Mouse (Mus musculus) limb, embryonic 10.5 days (tissue): ENCODE data around the gene Celf3. TPM values are rescaled to one million over a fixed set of nuclear protein-coding genes. Genes with fewer than 3 reads are reported as not detected.

ENCODE experiments used
- DNase-seq: peaks from one replicate; pipeline ENCODE4 v3.0.0-alpha.2; 2017; ENCODE audit warnings: low spot score
- H3K27ac ChIP-seq: fragments of 300-500 bp; sonication (generic); 2 replicates; pipeline ENCODE4 v1.5.1; 2016; ENCODE audit warnings: mild to moderate bottlenecking
- H3K27me3 ChIP-seq: fragments of 300-500 bp; sonication (generic); 2 replicates; pipeline ENCODE4 v1.6.1; 2016; ENCODE audit warnings: low read depth, mild to moderate bottlenecking; ENCODE audit not compliant: poor library complexity, severe bottlenecking
- H3K36me3 ChIP-seq: fragments of 300-500 bp; sonication (generic); 2 replicates; pipeline ENCODE4 v1.6.1; 2016; ENCODE audit warnings: mild to moderate bottlenecking, moderate library complexity
- H3K4me1 ChIP-seq: fragments of 300-500 bp; sonication (generic); 2 replicates; pipeline ENCODE4 v1.6.1; 2016
- H3K4me3 ChIP-seq: fragments of 300-500 bp; sonication (generic); 2 replicates; pipeline ENCODE4 v1.5.1; 2016; ENCODE audit warnings: mild to moderate bottlenecking, moderate library complexity
- H3K9me3 ChIP-seq: fragments of 300-500 bp; sonication (generic); replicated peaks from 2 replicates; pipeline ENCODE4 v1.6.1; 2016; ENCODE audit warnings: mild to moderate bottlenecking
- WGBS: fragments of 180-500 bp; shearing (Covaris S2); methylation state at CpG from one replicate; pipeline ENCODE4 v1.1.7; 2016; 5-methylcytosine and 5-hydroxymethylcytosine counted together
- polyA plus RNA-seq: library from polyadenylated mRNA; unstranded; fragments of >200 nt; fragmentation: Nextera tagmentation; extraction: Ambion mirVana; gene quantifications from 2 replicates; pipeline ENCODE4 v1.2.1, GENCODE M21; 2016

The Celf3 gene
- 1.4 and 1.5 TPM in 2 replicates for polyA plus RNA-seq

- H3K27me3 ChIP-seq: peaks cover 48% of the 10 kb centered on the region
- no peak within 1 kb of the TSS for H3K27ac ChIP-seq
- no peaks in the 10 kb centered on the region for H3K9me3 ChIP-seq
- peak; percentile 59 for DNase-seq
- peaks cover 47% of the 10 kb centered on the region for H3K4me1 ChIP-seq
- H3K36me3 ChIP-seq: no peaks in the 10 kb centered on the region
- 0% methylated on average over 14 of the region's 14 CpGs for WGBS
- H3K4me3 ChIP-seq: peak within 1 kb of the TSS; percentile 28; the same call in 1 of the 2 replicates
Observed at GRCm38 (mm10) chr3:94477981-94478422, at the start of gene Celf3. TSS of gene Celf3 (plus strand) at chr3:94478295.

- Histone ChIP-seq H3K27ac (no peak overlapping the region), H3K4me1 (no peaks in the 10 kb centered on the region), H3K36me3 (no peaks in the 10 kb centered on the region), H3K4me3 (no peak overlapping the region), H3K9me3 (no peaks in the 10 kb centered on the region), H3K27me3 (no peaks in the 10 kb centered on the region)
- no peak for DNase-seq
- WGBS: 90% methylated on average over 2 of the region's 2 CpGs
Observed at GRCm38 (mm10) chr3:94430980-94431379, 47.1 kb upstream of the Celf3 start.

DNA sequence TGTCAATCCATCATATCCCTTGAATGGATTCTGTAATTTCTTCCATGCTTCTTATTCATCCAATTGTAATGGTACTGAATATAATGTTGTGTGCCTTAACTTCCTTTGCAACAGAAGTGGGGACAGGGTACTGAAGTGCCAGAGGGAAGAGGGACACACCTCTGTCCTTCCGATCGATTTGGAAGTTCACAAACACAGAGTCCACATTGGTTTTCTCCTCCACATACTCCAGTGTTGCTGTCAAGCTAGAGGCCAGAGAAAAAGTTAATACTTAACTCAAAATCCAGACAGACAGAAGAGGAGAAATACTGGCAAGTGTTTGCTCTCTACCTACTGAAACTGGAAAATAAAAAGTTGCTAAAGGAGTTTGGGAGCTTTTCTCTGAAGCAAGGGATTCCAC, 43.8 kb upstream of the Celf3 start:
- no peaks in the 10 kb centered on the region for H3K36me3 ChIP-seq
- DNase-seq: no peak
- H3K27ac ChIP-seq: no peak overlapping the region
- no peaks in the 10 kb centered on the region for H3K4me1 ChIP-seq
- H3K4me3 ChIP-seq: no peak overlapping the region
- no peaks in the 10 kb centered on the region for H3K27me3 ChIP-seq
- WGBS: 89% methylated on average over 2 of the region's 2 CpGs
- H3K9me3 ChIP-seq: no peaks in the 10 kb centered on the region

DNA sequence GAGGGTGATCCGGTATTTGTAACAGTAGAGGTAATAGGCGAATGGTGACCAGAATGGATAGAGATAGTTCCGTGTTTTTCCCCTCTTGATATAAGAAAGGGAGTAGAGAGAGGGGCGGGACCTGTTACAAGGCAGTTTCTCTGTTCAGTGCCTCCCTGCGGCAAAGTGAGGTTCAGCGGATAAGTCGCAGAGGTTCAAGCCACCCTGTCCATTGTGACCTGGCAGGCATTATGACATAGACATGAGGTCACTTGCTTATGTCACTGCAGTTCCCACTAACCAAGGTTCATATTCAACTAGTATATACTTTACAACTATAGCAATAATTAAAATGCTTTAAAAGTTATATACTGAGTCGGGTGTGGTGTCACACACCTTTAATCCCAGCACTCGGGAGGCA, 41.7 kb upstream of the Celf3 start:
- H3K36me3 ChIP-seq: no peaks in the 10 kb centered on the region
- no peaks in the 10 kb centered on the region for H3K9me3 ChIP-seq
- H3K4me3 ChIP-seq: no peak overlapping the region
- peaks cover 7% of the 10 kb centered on the region; the same call in 1 of the 2 replicates for H3K27me3 ChIP-seq
- no peak for DNase-seq
- 86% methylated on average over 9 of the region's 9 CpGs for WGBS
- H3K27ac ChIP-seq: no peak overlapping the region
- H3K4me1 ChIP-seq: no peaks in the 10 kb centered on the region

DNA sequence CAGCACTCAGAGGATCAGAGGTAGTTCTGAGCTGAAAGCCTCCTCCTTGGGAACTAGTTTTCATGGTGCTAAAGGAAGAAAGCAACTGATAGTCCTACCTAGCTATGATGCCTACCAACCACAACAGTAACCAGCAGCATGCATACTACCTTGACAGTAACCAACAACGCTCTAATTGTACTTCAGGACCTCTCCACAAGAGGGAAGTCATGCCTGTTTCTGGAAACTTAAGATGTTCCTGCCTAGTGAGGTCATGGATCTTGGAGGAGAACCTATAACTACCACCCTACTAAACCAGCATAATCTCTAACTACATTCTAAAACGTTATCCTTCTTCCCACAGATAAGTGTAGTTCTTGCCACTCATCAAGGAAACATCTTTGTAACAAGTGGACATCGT, 36.9 kb upstream of the Celf3 start:
- DNase-seq: no peak
- Histone ChIP-seq H3K27me3 (peaks cover 7% of the 10 kb centered on the region; the same call in 1 of the 2 replicates), H3K4me3 (no peak overlapping the region), H3K9me3 (no peaks in the 10 kb centered on the region), H3K27ac (no peak overlapping the region), H3K4me1 (peaks cover 9% of the 10 kb centered on the region), H3K36me3 (peaks cover 16% of the 10 kb centered on the region)
- 48% methylated on average over 3 of the region's 3 CpGs for WGBS

DNA sequence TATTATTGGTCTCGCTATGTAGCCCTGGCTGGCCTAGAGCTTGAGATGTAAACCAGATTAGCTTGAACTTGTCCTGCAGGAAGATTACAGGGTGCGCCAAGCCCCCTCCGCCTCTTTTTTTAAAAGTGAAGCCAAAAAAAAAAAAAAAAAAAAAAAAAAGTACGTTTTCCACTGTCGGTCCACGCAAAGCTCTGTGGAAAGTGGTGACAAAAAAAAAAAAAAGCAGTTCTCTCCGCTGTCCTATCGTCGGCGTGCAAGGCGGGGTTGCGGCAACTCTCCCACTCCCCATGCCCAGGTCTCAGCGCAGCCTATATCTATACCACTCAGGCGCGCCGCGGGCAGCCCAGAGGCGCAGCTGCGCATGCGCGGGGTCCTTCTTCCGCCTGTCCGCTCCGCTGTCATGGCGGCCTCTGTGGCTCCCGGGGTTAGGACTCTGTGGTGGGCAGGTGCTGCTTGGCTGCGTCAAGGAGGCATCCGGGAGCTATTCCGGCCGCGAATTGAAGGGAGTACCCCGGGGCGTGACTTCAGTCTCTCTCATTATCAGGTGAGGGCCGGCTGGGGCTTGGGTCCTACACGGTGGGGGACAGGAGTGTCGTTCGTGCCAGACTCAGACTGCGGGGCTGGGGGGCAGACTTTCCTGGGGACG, 35.0 kb upstream of the Celf3 start, which contains the start of gene Mrpl9:
Mrpl9 (plus strand) TSS at position 368 of the 646 bp plus-strand sequence.
- Histone ChIP-seq H3K4me1 (peaks cover 9% of the 10 kb centered on the region), H3K27me3 (peaks cover 7% of the 10 kb centered on the region; the same call in 1 of the 2 replicates), H3K27ac (peak within 1 kb of the TSS; percentile 89), H3K4me3 (peak within 1 kb of the TSS; percentile 97), H3K36me3 (peaks cover 35% of the 10 kb centered on the region), H3K9me3 (no peaks in the 10 kb centered on the region)
- DNase-seq: peak; percentile 98
- WGBS: 1% methylated on average over 39 of the region's 39 CpGs

- no peak for DNase-seq
- peak within 1 kb of the TSS; percentile 89 for H3K27ac ChIP-seq
- H3K36me3 ChIP-seq: peaks cover 40% of the 10 kb centered on the region
- WGBS: under 1% methylated on average over 24 of the region's 24 CpGs
- no peaks in the 10 kb centered on the region for H3K9me3 ChIP-seq
- peaks cover 9% of the 10 kb centered on the region for H3K4me1 ChIP-seq
- H3K4me3 ChIP-seq: peak within 1 kb of the TSS; percentile 97
- H3K27me3 ChIP-seq: peaks cover 7% of the 10 kb centered on the region; the same call in 1 of the 2 replicates
Observed at GRCm38 (mm10) chr3:94443597-94443964, 34.5 kb upstream of the Celf3 start, which contains the start of gene Oaz3. TSS of gene Oaz3 (minus strand) at chr3:94443915.

- no peak for DNase-seq
- H3K9me3 ChIP-seq: no peaks in the 10 kb centered on the region
- WGBS: 92% methylated on average over 2 of the region's 2 CpGs
- peaks cover 59% of the 10 kb centered on the region for H3K36me3 ChIP-seq
- peaks cover 2% of the 10 kb centered on the region for H3K4me1 ChIP-seq
- no peaks in the 10 kb centered on the region for H3K27me3 ChIP-seq
- H3K27ac ChIP-seq: no peak overlapping the region
- no peak overlapping the region for H3K4me3 ChIP-seq
Observed at GRCm38 (mm10) chr3:94449377-94449776, 28.7 kb upstream of the Celf3 start.

- Histone ChIP-seq H3K36me3 (no peaks in the 10 kb centered on the region), H3K27ac (no peak overlapping the region), H3K4me1 (0 out of 2 replicates have a peak, but pooled peaks cover 4% of the 10 kb centered on the region), H3K9me3 (no peaks in the 10 kb centered on the region), H3K27me3 (peaks cover 11% of the 10 kb centered on the region), H3K4me3 (peak overlapping the region; percentile 45)
- DNase-seq: peak; percentile 90
- WGBS: 1% methylated on average over 12 of the region's 12 CpGs
Observed at GRCm38 (mm10) chr3:94456529-94457000, 21.5 kb upstream of the Celf3 start.

- Histone ChIP-seq H3K9me3 (no peaks in the 10 kb centered on the region), H3K27me3 (peaks cover 11% of the 10 kb centered on the region), H3K4me1 (0 out of 2 replicates have a peak, but pooled peaks cover 4% of the 10 kb centered on the region), H3K4me3 (peak overlapping the region; percentile 45; the same call in 1 of the 2 replicates), H3K27ac (no peak overlapping the region), H3K36me3 (no peaks in the 10 kb centered on the region)
- WGBS: 86% methylated on average over 3 of the region's 3 CpGs
- DNase-seq: no peak
Observed at GRCm38 (mm10) chr3:94457055-94457454, 21.0 kb upstream of the Celf3 start.

GRCm38 (mm10) chr3:94459834-94460233, 18.3 kb upstream of the Celf3 start:
- Histone ChIP-seq H3K4me1 (peaks cover 15% of the 10 kb centered on the region), H3K27ac (no peak overlapping the region), H3K27me3 (peaks cover 11% of the 10 kb centered on the region), H3K36me3 (no peaks in the 10 kb centered on the region), H3K4me3 (no peak overlapping the region), H3K9me3 (no peaks in the 10 kb centered on the region)
- WGBS: 94% methylated on average over 2 of the region's 2 CpGs
- DNase-seq: no peak

GRCm38 (mm10) chr3:94463926-94464578, 14.0 kb upstream of the Celf3 start:
- peak overlapping the region; percentile 4; the same call in 1 of the 2 replicates for H3K27ac ChIP-seq
- no peaks in the 10 kb centered on the region for H3K27me3 ChIP-seq
- no peaks in the 10 kb centered on the region for H3K36me3 ChIP-seq
- DNase-seq: peak; percentile 47
- WGBS: 61% methylated on average over 11 of the region's 11 CpGs
- no peak overlapping the region for H3K4me3 ChIP-seq
- no peaks in the 10 kb centered on the region for H3K9me3 ChIP-seq
- H3K4me1 ChIP-seq: peaks cover 29% of the 10 kb centered on the region
